Comparison of ENCODE assay signal across 19 mouse cellular contexts in the genomic region with DNA sequence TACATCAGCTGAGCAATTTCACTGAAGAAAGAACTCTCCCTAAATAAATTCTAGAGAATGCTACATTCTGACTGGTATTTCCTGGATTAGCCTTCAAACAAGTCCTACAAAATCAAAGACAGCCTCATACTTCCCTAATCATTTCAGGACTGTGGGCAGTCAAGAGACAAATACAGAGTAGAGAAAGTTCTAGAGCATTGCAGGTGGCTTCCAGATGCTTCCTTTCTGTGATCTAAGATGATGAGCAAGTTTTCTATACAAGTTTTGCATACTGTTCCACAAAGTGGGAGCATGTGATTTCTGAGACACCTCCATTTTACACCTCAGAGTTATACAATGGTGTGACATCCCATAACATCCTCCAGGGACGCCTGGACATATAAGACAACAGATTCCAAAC. TPM values are rescaled to one million over a fixed set of nuclear protein-coding genes. Genes with fewer than 3 reads are reported as not detected.
A peak's percentile ranks its signal among the peaks of the same experiment; 100 is the strongest.
DNase-seq lines count a peak whose midpoint lies in the region; ATAC-seq and TF ChIP-seq lines count a peak whose summit lies in the region.
"Had no signal": no experiment of that assay in that cellular context is flagged by ENCODE, and none has a peak within 500 bp of the region (broad histone marks: within the 10 kb centered on the region; RNA-seq: fewer than 3 reads in every experiment).

No protein-coding gene starts in this region.

- no peak overlapping the region for H3K9ac ChIP-seq in midbrain, embryonic 11.5 days (ENCODE audit: low read length)
- H3K9ac ChIP-seq in midbrain, embryonic 14.5 days (replicated peaks; ENCODE audit: low read length), result no peak overlapping the region
- no peak overlapping the region for H3K9ac ChIP-seq in CH12.LX (ENCODE audit: insufficient read depth, low read depth)

- peak; percentile 74 for TF ChIP-seq EP300 in CH12.LX (IDR thresholded peaks at IDR 0.05; ENCODE audit: low read length)

- peak; percentile 35 for DNase-seq in midbrain, embryonic 11.5 days (ENCODE audit: low spot score, missing footprints)
- DNase-seq in midbrain, embryonic 14.5 days, result no peak
- peak; percentile 62 for DNase-seq in CH12.LX (ENCODE audit: extremely low read depth)
- DNase-seq: adrenal gland, adult 2 months; adrenal gland, adult 8-10 months; adrenal gland, postnatal 10 days; adrenal gland, postnatal 14 days; adrenal gland, postnatal 25 days; adrenal gland, postnatal 36 days; B cell, adult 2 months; cerebellum, adult 11 months; cerebellum, adult 11-12 months; cerebellum, adult 18-20 months; cerebellum, adult 2 months had no signal

- H3K4me1 ChIP-seq in midbrain, embryonic 11.5 days (ENCODE audit: control insufficient read depth, insufficient read depth, low read length), result no peaks in the 10 kb centered on the region
- H3K4me1 ChIP-seq in midbrain, embryonic 14.5 days (ENCODE audit: control insufficient read depth, insufficient read depth, low read length), result no peaks in the 10 kb centered on the region
- H3K4me1 ChIP-seq in CH12.LX (ENCODE audit: control insufficient read depth in 1 of 2, insufficient read depth in 2 of 2), result peaks cover 0 to 14% of the 10 kb centered on the region in 2 experiments; a peak in 2 of 4 replicates

- TF ChIP-seq RAD21 in CH12.LX (IDR thresholded peaks at IDR 0.05; ENCODE audit: low read depth, low read length), result no peak

- in situ Hi-C loops in CH12.LX (cut with MboI; ENCODE audit: low pct_ligation_motif_present, low pct_unique_long_range_greater_than_20kb, low sequenced_read_pairs), result no loop called here

- no peaks in the 10 kb centered on the region for H3K27me3 ChIP-seq in midbrain, embryonic 11.5 days (ENCODE audit: control insufficient read depth, insufficient read depth, low read length)
- H3K27me3 ChIP-seq in midbrain, embryonic 14.5 days (ENCODE audit: control insufficient read depth, insufficient read depth, low read length), result peaks cover 2% of the 10 kb centered on the region; the same call in 1 of the 2 replicates
- H3K27me3 ChIP-seq in CH12.LX (replicated peaks), result peaks cover 2% of the 10 kb centered on the region

- dilution Hi-C loops in CH12.LX (cut with MboI; ENCODE audit: extremely low pct_ligation_motif_present, extremely low pct_unique_long_range_greater_than_20kb, low sequenced_read_pairs), result no loop called here

- TF ChIP-seq CTCF in CH12.LX (conservative IDR thresholded peaks at IDR 0.05 in 1 of 2, IDR thresholded peaks at IDR 0.05 in 1 of 2; ENCODE audit: low read depth in 2 of 2, low read length in 2 of 2), result no peak

- H3K9me3 ChIP-seq in midbrain, embryonic 11.5 days (ENCODE audit: control insufficient read depth, low read length), result no peaks in the 10 kb centered on the region
- no peaks in the 10 kb centered on the region for H3K9me3 ChIP-seq in midbrain, embryonic 14.5 days (ENCODE audit: control insufficient read depth, low read length)
- no peaks in the 10 kb centered on the region for H3K9me3 ChIP-seq in CH12.LX (replicated peaks; ENCODE audit: low read length)
- H3K9me3 ChIP-seq: G1E had no signal

- no peak for TF ChIP-seq POLR2A in CH12.LX (IDR thresholded peaks at IDR 0.05; ENCODE audit: low read depth, low read length)

- H3K36me3 ChIP-seq in midbrain, embryonic 11.5 days (ENCODE audit: control insufficient read depth, insufficient read depth, low read length), result no peaks in the 10 kb centered on the region
- no peaks in the 10 kb centered on the region for H3K36me3 ChIP-seq in midbrain, embryonic 14.5 days (ENCODE audit: control insufficient read depth, insufficient read depth, low read length)
- H3K36me3 ChIP-seq in CH12.LX (replicated peaks in 1 of 2; ENCODE audit: control insufficient read depth in 1 of 2, insufficient read depth in 1 of 2, low read length in 1 of 2), result no peaks in the 10 kb centered on the region
- H3K36me3 ChIP-seq: G1E had no signal

- no peak overlapping the region for H3K27ac ChIP-seq in midbrain, embryonic 11.5 days (ENCODE audit: low read depth, low read length)
- H3K27ac ChIP-seq in midbrain, embryonic 14.5 days (replicated peaks; ENCODE audit: low read depth, low read length), result no peak overlapping the region
- no peak overlapping the region for H3K27ac ChIP-seq in CH12.LX (ENCODE audit: insufficient read depth, low read depth)

- no peak overlapping the region for H3K4me3 ChIP-seq in midbrain, embryonic 11.5 days (ENCODE audit: low read depth, low read length)
- H3K4me3 ChIP-seq in midbrain, embryonic 14.5 days (replicated peaks; ENCODE audit: low read depth, low read length), result no peak overlapping the region
- no peak overlapping the region for H3K4me3 ChIP-seq in CH12.LX (replicated peaks in 1 of 3; ENCODE audit: low read depth in 2 of 3, low read length in 2 of 3, poor library complexity in 1 of 3)

- no peak for ATAC-seq in midbrain, embryonic 11.5 days (ENCODE audit: low FRiP score)
- no peak for ATAC-seq in midbrain, embryonic 14.5 days (ENCODE audit: low FRiP score, low TSS enrichment)
- ATAC-seq in granulocyte monocyte progenitor cell, adult 5-6 weeks (replicated peaks; ENCODE audit: poor library complexity, severe bottlenecking), result no peak
- ATAC-seq: activated CD4-positive, CD25-positive, alpha-beta regulatory T cell, adult 4 months; CD4-positive, CD25-positive, alpha-beta regulatory T cell, adult 4 months; Patski had no signal

- H3K79me2 ChIP-seq in CH12.LX (replicated peaks; ENCODE audit: control insufficient read depth, extremely low read depth, insufficient read depth, poor library complexity, severe bottlenecking), result no peaks in the 10 kb centered on the region

- H3K4me2 ChIP-seq in midbrain, embryonic 11.5 days, result no peak overlapping the region
- H3K4me2 ChIP-seq in midbrain, embryonic 14.5 days (ENCODE audit: low read length), result no peak overlapping the region
- H3K4me2 ChIP-seq in CH12.LX (ENCODE audit: insufficient read depth, low read depth, poor library complexity, severe bottlenecking), result no peak overlapping the region

- 60% methylated on average over 1 of the region's 1 CpGs for WGBS in midbrain, embryonic 11.5 days
- WGBS in midbrain, embryonic 14.5 days, result 45% methylated on average over 1 of the region's 1 CpGs

TF ChIP-seq in CH12.LX, 34 proteins besides CTCF, POLR2A, EP300 and RAD21:
- TF ChIP-seq E2F4 (IDR thresholded peaks at IDR 0.05; ENCODE audit: insufficient replicate concordance, low read depth, low read length) (no peak), CHD1 (IDR thresholded peaks at IDR 0.05; ENCODE audit: low read depth, low read length) (no peak), MYC (IDR thresholded peaks at IDR 0.05; ENCODE audit: low read depth, low read length) (no peak), JUND (conservative IDR thresholded peaks at IDR 0.05; ENCODE audit: low read depth, low read length) (peak; percentile 52; the same call in 1 of the 2 replicates), USF2 (conservative IDR thresholded peaks at IDR 0.05; ENCODE audit: low read depth, low read length) (no peak), ZNF384 (IDR thresholded peaks at IDR 0.05; ENCODE audit: low read depth, low read length) (no peak), TCF12 (IDR thresholded peaks at IDR 0.05; ENCODE audit: low read depth, low read length) (0 out of 2 replicates have a peak, but pooled peaks have one; percentile 21), GABPA (IDR thresholded peaks at IDR 0.05; ENCODE audit: insufficient replicate concordance, low read depth, low read length) (no peak), IRF4 (IDR thresholded peaks at IDR 0.05; ENCODE audit: low read depth, low read length) (peak; percentile 52), BHLHE40 (IDR thresholded peaks at IDR 0.05; ENCODE audit: low read depth, low read length) (0 out of 2 replicates have a peak, but pooled peaks have one; percentile 6), CHD2 (IDR thresholded peaks at IDR 0.05; ENCODE audit: low read length) (no peak), TBP (conservative IDR thresholded peaks at IDR 0.05; ENCODE audit: low read depth, low read length) (no peak), MAX (IDR thresholded peaks at IDR 0.05; ENCODE audit: low read length) (no peak), ETS1 (conservative IDR thresholded peaks at IDR 0.05; ENCODE audit: low read depth, low read length) (peak; percentile 29; the same call in 1 of the 2 replicates), POLR2AphosphoS2 (IDR thresholded peaks at IDR 0.05; ENCODE audit: low read depth, low read length) (no peak), USF1 (IDR thresholded peaks at IDR 0.05; ENCODE audit: low read depth, low read length) (no peak), ZKSCAN1 (IDR thresholded peaks at IDR 0.05; ENCODE audit: borderline replicate concordance, low read depth, low read length) (no peak), NRF1 (IDR thresholded peaks at IDR 0.05; ENCODE audit: low read depth, low read length) (no peak)
TF ChIP-seq in CH12.LX: peak in this region for 5.

RNA-seq across cellular contexts. Expression of a gene that starts 10.1 kb away (rescaled TPM):
- 170 and 182 TPM in 2 replicates for polyA plus RNA-seq in midbrain, embryonic 11.5 days (2014; fragmentation: Nextera tagmentation; extraction: Ambion mirVana)
- polyA plus RNA-seq in midbrain, embryonic 14.5 days (2014; fragmentation: Nextera tagmentation; extraction: Ambion mirVana), result 120 and 121 TPM in 2 replicates
- total RNA-seq in CH12.LX (2012; rRNA removed) (87.5 and 116 TPM in 2 replicates), CH12.LX (2014; rRNA removed) (240 and 260 TPM in 2 replicates)
- polyA plus RNA-seq in CH12.LX (2012; ENCODE audit: insufficient read length, low read depth), result 346 and 358 TPM in 2 replicates
- total RNA-seq in granulocyte monocyte progenitor cell, adult 5-6 weeks (2014; fragmentation: Nextera tagmentation), result 69.1 and 85.9 TPM in 2 replicates
- total RNA-seq in granulocyte monocyte progenitor cell, adult 5-6 weeks (2017), result 292 and 298 TPM in 2 replicates

RNA-seq across cellular contexts. Expression of a gene that starts 42.9 kb away (rescaled TPM):
- 0.85 and 1.6 TPM in 2 replicates for polyA plus RNA-seq in midbrain, embryonic 11.5 days (2014; fragmentation: Nextera tagmentation; extraction: Ambion mirVana)
- 2.0 and 2.6 TPM in 2 replicates for polyA plus RNA-seq in midbrain, embryonic 14.5 days (2014; fragmentation: Nextera tagmentation; extraction: Ambion mirVana)
- not detected in 2 replicates for total RNA-seq in CH12.LX (2012; rRNA removed)
- not detected in 2 replicates for total RNA-seq in CH12.LX (2014; rRNA removed)
- polyA plus RNA-seq in CH12.LX (2012; ENCODE audit: insufficient read length, low read depth), result 0.06 TPM in 1 of 2 replicates, not detected in the other
- total RNA-seq in granulocyte monocyte progenitor cell, adult 5-6 weeks (2014; fragmentation: Nextera tagmentation), result 3.2 and 3.4 TPM in 2 replicates
- total RNA-seq in granulocyte monocyte progenitor cell, adult 5-6 weeks (2017), result 3.7 and 6.3 TPM in 2 replicates
